Mouse (Mus musculus) bone marrow macrophage, adult 2 months (primary cell): Measurements from ENCODE around the gene Zmym1. TPM values are rescaled to one million over a fixed set of nuclear protein-coding genes. Genes with fewer than 3 reads are reported as not detected.
"Not testable (repeated sequence)": the region's sequence is repeated elsewhere in the genome, so short reads cannot be mapped to it uniquely, and the experiment has no call there.

Experiments
- H3K27ac ChIP-seq: 2 replicates; pipeline ENCODE4 v1.5.1; 2012; ENCODE audit warnings: low read depth, low read length; ENCODE audit not compliant: insufficient read depth
- H3K4me1 ChIP-seq: 2 replicates; pipeline ENCODE4 v1.6.1; 2012; ENCODE audit warnings: low read length; ENCODE audit not compliant: control insufficient read depth, insufficient read depth
- H3K4me3 ChIP-seq: 2 replicates; pipeline ENCODE4 v1.5.1; 2012; ENCODE audit warnings: mild to moderate bottlenecking, low read length, moderate library complexity; ENCODE audit not compliant: insufficient read depth
- CTCF ChIP-seq: IDR thresholded peaks from 2 replicates; pipeline ENCODE4 v1.5.1; 2012; ENCODE audit warnings: low read depth, mild to moderate bottlenecking, low read length, moderate library complexity
- POLR2A ChIP-seq: IDR thresholded peaks from 2 replicates; pipeline ENCODE4 v1.6.1; 2012; ENCODE audit warnings: mild to moderate bottlenecking, low read depth, low read length, borderline replicate concordance
- polyA plus RNA-seq: library from polyadenylated mRNA; stranded (reverse); fragments of >200 nt; gene quantifications from 2 replicates; pipeline ENCODE4 v1.2.4, GENCODE M21; 2012; ENCODE audit not compliant: missing spikeins, insufficient read depth, insufficient read length

The Zmym1 gene
- polyA plus RNA-seq, 1 experiment = 13.2 TPM

DNA sequence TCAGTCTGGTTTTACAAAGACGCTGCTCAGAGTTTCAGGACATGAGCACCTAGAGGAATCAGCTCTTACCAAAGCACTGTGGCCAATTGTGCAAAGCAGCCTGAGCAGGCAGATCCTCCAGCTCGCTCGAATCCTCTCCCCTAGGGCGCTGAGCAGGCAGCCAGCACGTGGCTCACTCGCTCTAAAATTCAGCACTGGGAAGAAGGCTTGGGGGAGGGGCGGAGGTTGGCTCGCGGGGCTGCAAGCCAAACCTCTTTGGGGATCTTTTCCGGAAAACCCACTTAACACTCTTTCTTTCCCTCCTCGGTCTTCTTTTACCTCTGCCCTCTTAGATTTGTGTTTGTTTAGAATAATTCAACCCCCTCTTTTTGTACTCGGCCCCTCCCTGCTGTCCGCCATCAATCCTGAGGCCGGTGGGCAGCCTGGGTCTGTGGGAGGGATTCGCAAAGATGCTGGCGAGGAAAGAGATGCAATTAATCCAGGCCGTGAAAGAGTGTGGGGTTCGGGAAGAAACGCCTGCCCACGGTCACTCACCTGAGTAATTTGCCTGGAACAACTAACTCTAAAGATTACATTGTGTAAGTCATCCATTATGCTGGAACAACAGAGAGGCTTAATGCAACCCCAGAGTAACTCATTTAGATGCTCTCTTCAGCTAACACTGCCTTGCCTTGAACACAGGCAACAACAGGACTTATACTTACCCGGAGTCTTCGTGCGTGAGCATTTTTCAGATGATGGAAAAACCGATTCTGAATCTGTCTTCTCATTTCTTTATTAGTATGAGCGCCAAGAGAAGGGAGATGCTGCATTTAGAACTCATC lies 55.6 kb downstream of the Zmym1 start:
- H3K27ac ChIP-seq = no peak overlapping the region
- no peak overlapping the region for H3K4me3 ChIP-seq
- H3K4me1 ChIP-seq = no peaks in the 10 kb centered on the region
- no peak for TF ChIP-seq CTCF

DNA sequence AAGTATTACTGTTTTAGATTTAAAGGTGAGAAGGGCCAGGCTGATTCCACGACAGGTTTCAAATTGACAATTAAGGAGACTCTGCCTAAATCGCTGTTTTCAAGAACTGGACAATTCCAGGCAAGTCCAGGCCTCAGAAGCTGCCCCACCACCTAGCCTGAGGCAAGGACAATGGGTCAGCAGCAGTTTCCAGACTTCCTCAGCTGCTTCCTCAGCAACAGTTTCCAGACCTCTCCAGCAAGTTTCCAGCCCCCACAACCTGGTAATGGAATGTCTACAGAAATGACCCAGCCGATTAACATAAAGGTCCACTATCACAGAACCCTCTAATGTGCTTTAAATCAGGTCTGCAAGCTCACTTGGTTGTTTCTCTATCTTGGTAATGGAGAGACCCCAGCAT lies 56.6 kb downstream of the Zmym1 start:
- TF ChIP-seq POLR2A (no peak), CTCF (no peak)
- Histone ChIP-seq H3K4me3 (no peak overlapping the region), H3K27ac (no peak overlapping the region), H3K4me1 (no peaks in the 10 kb centered on the region)

DNA sequence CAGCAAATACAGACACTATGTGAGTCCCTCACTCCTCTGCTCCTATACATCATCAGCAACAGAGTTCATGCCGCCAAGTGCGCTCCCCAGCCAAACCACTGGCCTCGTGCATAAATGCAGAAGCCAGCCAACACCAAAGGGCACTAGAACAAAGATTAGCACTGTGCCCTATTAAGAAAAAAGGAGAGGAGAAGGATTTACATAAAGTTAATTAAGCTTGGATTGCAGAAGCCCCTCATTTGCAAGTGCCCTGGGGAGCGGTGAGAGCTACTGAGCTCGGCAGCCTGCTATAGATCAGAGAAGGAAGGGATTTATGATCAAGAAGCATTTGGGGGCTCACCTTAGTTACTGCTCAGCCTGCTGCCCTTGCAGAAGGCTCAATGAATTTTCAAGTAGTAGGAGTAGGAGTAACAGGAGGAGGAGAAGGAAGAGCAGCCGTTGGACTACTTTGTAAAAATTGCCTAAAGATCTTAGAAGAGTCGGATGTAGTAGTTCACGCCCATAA lies 60.3 kb downstream of the Zmym1 start:
- H3K27ac ChIP-seq = no peak overlapping the region
- no peaks in the 10 kb centered on the region for H3K4me1 ChIP-seq
- TF ChIP-seq POLR2A (no peak), CTCF (no peak)
- H3K4me3 ChIP-seq = no peak overlapping the region

DNA sequence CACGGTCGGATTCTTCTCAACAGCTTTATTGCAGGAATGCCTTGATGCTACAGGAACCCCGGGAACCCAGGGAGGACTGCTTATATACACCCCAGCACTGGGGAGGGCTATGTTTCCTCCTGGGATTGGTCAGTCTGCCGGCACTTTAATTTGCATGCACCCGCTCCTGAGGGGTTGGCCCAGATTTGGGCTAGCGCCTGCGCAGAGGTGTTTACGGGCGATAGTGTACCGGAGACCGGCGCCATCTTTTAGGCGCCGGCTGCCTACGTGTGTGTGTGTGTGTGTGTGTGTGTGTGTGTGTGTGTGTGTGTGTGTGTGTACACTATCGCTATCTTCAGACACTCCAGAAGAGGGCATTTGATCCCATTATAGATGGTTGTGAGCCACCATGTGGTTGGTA lies 61.6 kb downstream of the Zmym1 start:
- H3K27ac ChIP-seq, H3K4me3 ChIP-seq, H3K4me1 ChIP-seq: not testable (repeated sequence)

Other genes with a start within 250 kb of the Zmym1 start
- 18.5 and 18.9 TPM in 2 replicates for gene Zmym4, start 93.0 kb downstream of the Zmym1 start, polyA plus RNA-seq
- gene Sfpq, start 39.8 kb downstream of the Zmym1 start, polyA plus RNA-seq = 229 and 243 TPM in 2 replicates
- 26.1 and 27.3 TPM in 2 replicates for gene Zmym6, start 16.2 kb upstream of the Zmym1 start, polyA plus RNA-seq
- gene Tmem35b, start 62.5 kb upstream of the Zmym1 start, polyA plus RNA-seq = 24.9 and 34.6 TPM in 2 replicates
- not detected in 2 replicates for gene Dlgap3, start 108.1 kb upstream of the Zmym1 start, polyA plus RNA-seq
- 29.4 and 32.6 TPM in 2 replicates for gene Smim12, start 182.6 kb upstream of the Zmym1 start, polyA plus RNA-seq